Mouse (Mus musculus) gonadal fat pad, adult 2 months (tissue): ENCODE results near the gene Mccc1. TPM values are rescaled to one million over a fixed set of nuclear protein-coding genes. Genes with fewer than 3 reads are reported as not detected.

ENCODE experiments used
- DNase-seq: peaks from one replicate; pipeline ENCODE4 v3.0.0-alpha.2; 2012; ENCODE audit warnings: low read depth
- polyA plus RNA-seq: library from polyadenylated mRNA; depleted of rRNA; stranded (reverse); fragments of >200 nt; gene quantifications from 2 replicates; pipeline ENCODE4 v1.2.3, GENCODE M21; 2012; rRNA removed

Mccc1 gene
- polyA plus RNA-seq, 1 experiment: 40.7 TPM

DNA sequence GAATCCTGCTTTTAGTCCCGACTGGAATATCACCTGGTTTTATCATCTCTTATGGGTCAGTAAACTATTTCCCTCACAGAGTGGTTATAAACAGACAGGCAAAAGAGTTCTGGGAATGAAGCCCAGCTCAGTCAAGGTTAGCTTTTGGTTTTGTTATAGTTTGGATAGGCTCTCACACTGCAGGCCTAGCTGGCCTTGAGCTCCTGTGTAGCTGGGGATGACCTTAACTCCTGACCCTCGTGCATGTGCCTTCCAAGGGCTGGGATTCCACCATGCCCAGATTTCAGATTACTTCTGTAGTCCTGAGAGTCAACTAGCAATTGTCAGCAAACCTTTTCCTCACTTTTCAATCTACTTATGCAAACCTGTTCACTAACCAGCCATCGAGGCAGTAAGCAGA lies 82.2 kb downstream of the Mccc1 start:
- DNase-seq: no peak

Other genes with a start within 250 kb of the Mccc1 start
- 30.6 and 31.2 TPM in 2 replicates for gene Atp11b, start 246.6 kb downstream of the Mccc1 start, polyA plus RNA-seq
- 5.8 and 7.4 TPM in 2 replicates for gene Dcun1d1, start 63.2 kb downstream of the Mccc1 start, polyA plus RNA-seq
- 0.13 and 0.14 TPM in 2 replicates for gene Ccdc144b, start 52.9 kb upstream of the Mccc1 start, polyA plus RNA-seq
- gene Acad9, start 65.3 kb upstream of the Mccc1 start, polyA plus RNA-seq: 27.5 and 39.8 TPM in 2 replicates
- 1.5 and 2.3 TPM in 2 replicates for gene D3Ertd254e, start 150.3 kb upstream of the Mccc1 start, polyA plus RNA-seq
- gene Qrfpr, start 221.6 kb upstream of the Mccc1 start, polyA plus RNA-seq: 0.14 TPM in 1 of 2 replicates, not detected in the other